8 mouse cellular contexts compared by ENCODE assay signal in the genomic region with DNA sequence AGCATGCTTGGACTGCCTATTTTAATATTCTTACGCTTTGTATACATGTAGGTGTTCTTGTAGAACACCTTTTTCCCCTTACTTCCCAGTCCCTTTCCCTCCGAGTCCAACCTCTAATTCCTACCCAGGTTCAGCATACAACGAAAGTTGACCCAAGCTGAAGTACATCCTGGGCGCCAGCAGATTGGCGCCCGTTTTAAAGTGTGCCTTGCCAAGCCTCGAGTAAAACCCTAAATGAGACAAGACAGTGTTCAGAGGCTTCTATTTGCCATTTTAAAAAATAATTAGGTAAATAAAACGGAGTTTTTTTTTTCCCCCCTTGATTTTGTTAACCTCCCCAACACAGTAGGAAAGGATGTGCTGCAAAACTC. TPM values are rescaled to one million over a fixed set of nuclear protein-coding genes. Genes with fewer than 3 reads are reported as not detected.
DNase-seq lines count a peak whose midpoint lies in the region; ATAC-seq and TF ChIP-seq lines count a peak whose summit lies in the region.

No protein-coding gene starts in this region.

- TF ChIP-seq EP300 in heart, postnatal 0 days (IDR thresholded peaks at IDR 0.05; ENCODE audit: low read depth): no peak

- DNase-seq in heart, postnatal 0 days (ENCODE audit: low spot score): no peak
- no peak for DNase-seq in heart, postnatal 14 days
- peak; percentile 61 for DNase-seq in brain, embryonic 14.5 days (ENCODE audit: low read depth)
- DNase-seq in hindbrain, embryonic 11.5 days (ENCODE audit: low spot score): no peak
- no peak for DNase-seq in left cerebral cortex, adult 8-10 months (ENCODE audit: low spot score in 2 of 2)

- ATAC-seq in heart, postnatal 0 days (ENCODE audit: insufficient read depth, low read depth): no peak
- ATAC-seq in hindbrain, embryonic 11.5 days (ENCODE audit: low FRiP score): no peak
- ATAC-seq in midbrain, embryonic 13.5 days: no peak
- ATAC-seq in monocyte, adult 5-6 weeks (replicated peaks; ENCODE audit: insufficient number of reproducible peaks, low FRiP score, low TSS enrichment, poor library complexity, severe bottlenecking): no peak
- ATAC-seq in granulocyte monocyte progenitor cell, adult 5-6 weeks (replicated peaks; ENCODE audit: poor library complexity, severe bottlenecking): no peak

- peak overlapping the region; percentile 71 for H3K4me2 ChIP-seq in heart, postnatal 0 days (ENCODE audit: low read depth, low read length)
- peak overlapping the region; percentile 65 for H3K4me2 ChIP-seq in hindbrain, embryonic 11.5 days (replicated peaks; ENCODE audit: low read depth, low read length)
- peak overlapping the region; percentile 64 for H3K4me2 ChIP-seq in midbrain, embryonic 13.5 days (replicated peaks)

- intact Hi-C loops in heart, postnatal 14 days (cut with DNase I): loop anchor here (2.0 to 5.0 kb wide), 2 partner anchors 36 to 65 kb away; no protein-coding TSS in a partner anchor

- H3K27ac ChIP-seq in heart, postnatal 0 days (ENCODE audit: low read depth): peak overlapping the region; percentile 94
- no peak overlapping the region for H3K27ac ChIP-seq in hindbrain, embryonic 11.5 days (ENCODE audit: low read depth, low read length)
- H3K27ac ChIP-seq in midbrain, embryonic 13.5 days: peak overlapping the region; percentile 82; the same call in 1 of the 2 replicates

- peaks cover 20% of the 10 kb centered on the region for H3K4me1 ChIP-seq in heart, postnatal 0 days (ENCODE audit: control insufficient read depth, insufficient read depth)
- H3K4me1 ChIP-seq in hindbrain, embryonic 11.5 days (replicated peaks; ENCODE audit: control insufficient read depth, insufficient read depth, low read length): no peaks in the 10 kb centered on the region
- H3K4me1 ChIP-seq in midbrain, embryonic 13.5 days (replicated peaks): peaks cover 13% of the 10 kb centered on the region

- no peaks in the 10 kb centered on the region for H3K9me3 ChIP-seq in heart, postnatal 0 days (replicated peaks; ENCODE audit: control insufficient read depth, low read length)
- H3K9me3 ChIP-seq in hindbrain, embryonic 11.5 days (ENCODE audit: control insufficient read depth, low read length): no peaks in the 10 kb centered on the region
- H3K9me3 ChIP-seq in midbrain, embryonic 13.5 days: no peaks in the 10 kb centered on the region

- no peaks in the 10 kb centered on the region for H3K36me3 ChIP-seq in heart, postnatal 0 days (replicated peaks; ENCODE audit: control insufficient read depth, insufficient read depth, low read length)
- no peaks in the 10 kb centered on the region for H3K36me3 ChIP-seq in hindbrain, embryonic 11.5 days (ENCODE audit: control insufficient read depth, insufficient read depth, low read length)
- no peaks in the 10 kb centered on the region for H3K36me3 ChIP-seq in midbrain, embryonic 13.5 days

- H3K9ac ChIP-seq in heart, postnatal 0 days (replicated peaks; ENCODE audit: low read depth, low read length): peak overlapping the region; percentile 82
- H3K9ac ChIP-seq in hindbrain, embryonic 11.5 days (ENCODE audit: low read depth, low read length): peak overlapping the region; percentile 90
- H3K9ac ChIP-seq in midbrain, embryonic 13.5 days (replicated peaks): peak overlapping the region; percentile 90; the same call in 1 of the 2 replicates

- TF ChIP-seq POLR2A in brain, embryonic 14.5 days (IDR thresholded peaks at IDR 0.05; ENCODE audit: borderline replicate concordance, extremely low read depth, insufficient read depth, insufficient read length, poor library complexity, severe bottlenecking): no peak

- H3K27me3 ChIP-seq in heart, postnatal 0 days (ENCODE audit: control insufficient read depth, insufficient read depth, low read length): no peaks in the 10 kb centered on the region
- no peaks in the 10 kb centered on the region for H3K27me3 ChIP-seq in hindbrain, embryonic 11.5 days (ENCODE audit: control insufficient read depth, insufficient read depth, low read length)
- H3K27me3 ChIP-seq in midbrain, embryonic 13.5 days: peaks cover 4% of the 10 kb centered on the region; the same call in 1 of the 2 replicates

- no peak for TF ChIP-seq CTCF in heart, postnatal 0 days (IDR thresholded peaks at IDR 0.05; ENCODE audit: low read depth)
- no peak for TF ChIP-seq CTCF in brain, embryonic 14.5 days (IDR thresholded peaks at IDR 0.05; ENCODE audit: borderline replicate concordance, extremely low read depth, insufficient read depth, insufficient read length)

- H3K4me3 ChIP-seq in heart, postnatal 0 days (ENCODE audit: low read depth, low read length): peak overlapping the region; percentile 79
- H3K4me3 ChIP-seq in hindbrain, embryonic 11.5 days (ENCODE audit: low read depth, low read length): peak overlapping the region; percentile 62
- H3K4me3 ChIP-seq in midbrain, embryonic 13.5 days (replicated peaks): peak overlapping the region; percentile 66

- 31% methylated on average over 8 of the region's 8 CpGs for WGBS in heart, postnatal 0 days
- WGBS in hindbrain, embryonic 11.5 days: 49% methylated on average over 8 of the region's 8 CpGs
- 50% methylated on average over 8 of the region's 8 CpGs for WGBS in midbrain, embryonic 13.5 days

RNA-seq across cellular contexts. Expression of gene Akap7, which starts 11.4 kb away (rescaled TPM):
- total RNA-seq in heart, postnatal 0 days (2014; rRNA removed; ENCODE audit: low replicate concordance): 32.4 and 77.9 TPM in 2 replicates
- polyA plus RNA-seq in heart, postnatal 0 days (2015; fragmentation: Nextera tagmentation; extraction: Ambion mirVana): 46.3 and 47.6 TPM in 2 replicates
- 10 to 100 TPM; 47.5 to 60.7 TPM for total RNA-seq in heart, postnatal 14 days (2021)
- 17.6 and 24.6 TPM in 2 replicates for polyA plus RNA-seq in brain, embryonic 14.5 days (2012; rRNA removed)
- polyA plus RNA-seq in hindbrain, embryonic 11.5 days (2014; fragmentation: Nextera tagmentation; extraction: Ambion mirVana): 17.7 and 22.6 TPM in 2 replicates
- 20.9 and 21.3 TPM in 2 replicates for polyA plus RNA-seq in midbrain, embryonic 13.5 days (2015; fragmentation: Nextera tagmentation; extraction: Ambion mirVana)
- 17.4 to 28.8 TPM (median 22.7 TPM) in 3 replicates for total RNA-seq in monocyte, adult 5-6 weeks (2017)
- total RNA-seq in granulocyte monocyte progenitor cell, adult 5-6 weeks (2014; fragmentation: Nextera tagmentation): 10.9 and 19.6 TPM in 2 replicates
- total RNA-seq in granulocyte monocyte progenitor cell, adult 5-6 weeks (2017): 18.7 and 23.1 TPM in 2 replicates
- 10 to 100 TPM; 68.4 to 76.6 (median 72.1) TPM for total RNA-seq in left cerebral cortex, adult 8-10 months (2022)
